Mouse (Mus musculus) ES-Bruce4 (cell line): ENCODE measurements around the gene Tox2.

Experiments used
- CTCF ChIP-seq: IDR thresholded peaks from one replicate; pipeline ENCODE4 v1.8.1; 2011; ENCODE audit warnings: low read depth, low read length
- EP300 ChIP-seq: IDR thresholded peaks from 2 replicates; pipeline ENCODE4 v1.6.1; 2011; ENCODE audit warnings: low read depth, low read length; ENCODE audit not compliant: insufficient read depth
- POLR2A ChIP-seq: IDR thresholded peaks from one replicate; pipeline ENCODE4 v1.8.1; 2011; ENCODE audit warnings: low read length; ENCODE audit not compliant: insufficient read depth

DNA sequence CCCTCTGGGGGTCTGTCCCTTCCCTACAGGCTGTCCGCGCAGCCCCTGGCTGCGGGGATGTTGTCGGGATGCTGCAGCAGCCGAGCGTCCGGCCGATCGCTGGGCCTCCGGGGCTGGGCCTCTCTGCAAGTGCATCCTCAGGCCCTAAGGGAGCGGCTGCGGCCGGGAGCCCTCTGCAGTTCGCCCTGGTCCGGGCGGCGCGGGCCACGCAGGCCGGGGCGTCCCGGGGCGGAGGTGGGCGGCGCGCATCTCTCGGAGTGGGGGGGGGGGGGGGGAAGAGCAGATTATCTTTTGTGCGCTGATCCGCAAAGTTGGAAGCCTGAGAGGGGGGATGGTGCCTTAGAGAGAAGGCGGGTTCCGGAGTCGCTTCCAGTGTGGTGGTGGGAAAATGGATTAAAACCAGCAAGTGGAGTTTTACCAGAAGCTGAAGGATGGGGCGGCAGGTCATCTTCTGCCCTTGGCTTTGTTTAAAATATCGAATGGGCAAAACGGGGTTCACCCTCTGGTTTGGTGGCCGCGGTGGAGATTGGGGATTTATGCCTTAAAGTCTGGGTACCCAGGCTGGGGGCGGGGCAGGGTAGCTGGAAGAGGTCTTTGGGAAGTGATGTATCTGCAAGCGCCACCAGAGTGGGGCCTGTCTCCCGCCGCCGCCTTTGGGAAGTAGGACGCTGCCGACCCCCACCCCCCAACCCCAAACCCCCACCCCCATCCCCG is 1.8 kb downstream of the Tox2 start:
- no peak for TF ChIP-seq CTCF
- TF ChIP-seq POLR2A = no peak
- TF ChIP-seq EP300 = no peak
